Mouse (Mus musculus) megakaryocyte progenitor cell, adult 5-6 weeks (primary cell): ENCODE results near the gene Epb41. TPM values are rescaled to one million over a fixed set of nuclear protein-coding genes. Genes with fewer than 3 reads are reported as not detected.

Experiments
- ATAC-seq: replicated peaks from 2 replicates; pipeline ENCODE4 v1.8.0; 2016; ENCODE audit warnings: mild to moderate bottlenecking, moderate TSS enrichment, inconsistent platforms; ENCODE audit not compliant: poor library complexity
- total RNA-seq, 2 experiments: library from RNA; stranded (forward) in 1 of 2; stranded (reverse) in 1 of 2; fragments of 157-497, 149-512 nt in 1 of 2; fragments of 200-1000 nt in 1 of 2; gene quantifications; 2 replicates each; pipeline versions ENCODE4 v1.2.3 to v1.2.4; 2015 to 2017

Gene Epb41
- total RNA-seq, 2 experiments from 2014 or later, result 49.7 to 53.5 TPM

GRCm38 (mm10) chr4:131922404-131922803 is 152.7 kb downstream of the Epb41 start:
- ATAC-seq, result no peak

GRCm38 (mm10) chr4:131921461-131922346 is 153.4 kb downstream of the Epb41 start, which contains the start of gene Tmem200b:
TSS of gene Tmem200b (plus strand) at chr4:131921771.
- 0 out of 2 replicates have a peak, but pooled peaks have one; percentile 4 for ATAC-seq

GRCm38 (mm10) chr4:131920595-131921351 is 154.3 kb downstream of the Epb41 start:
- ATAC-seq, result no peak

- ATAC-seq, result no peak
Observed at GRCm38 (mm10) chr4:131920141-131920594, 155.0 kb downstream of the Epb41 start.

GRCm38 (mm10) chr4:131919506-131920140 is 155.5 kb downstream of the Epb41 start:
- ATAC-seq, result no peak

- no peak for ATAC-seq
Observed at GRCm38 (mm10) chr4:131918711-131919500, 156.2 kb downstream of the Epb41 start.

- no peak for ATAC-seq
Observed at GRCm38 (mm10) chr4:131918026-131918533, 157.0 kb downstream of the Epb41 start.

GRCm38 (mm10) chr4:131917010-131917555 is 158.0 kb downstream of the Epb41 start:
- ATAC-seq, result no peak

- peak; percentile 80 for ATAC-seq
Observed at GRCm38 (mm10) chr4:131916425-131916824, 158.7 kb downstream of the Epb41 start.

- ATAC-seq, result no peak
Observed at GRCm38 (mm10) chr4:131915821-131916328, 159.2 kb downstream of the Epb41 start.

GRCm38 (mm10) chr4:131914891-131915469 is 160.1 kb downstream of the Epb41 start:
- no peak for ATAC-seq

GRCm38 (mm10) chr4:131914046-131914643 is 161.0 kb downstream of the Epb41 start:
- ATAC-seq, result no peak

- ATAC-seq, result no peak
Observed at GRCm38 (mm10) chr4:131913526-131913925, 161.6 kb downstream of the Epb41 start.

GRCm38 (mm10) chr4:131911521-131911920 is 163.6 kb downstream of the Epb41 start:
- ATAC-seq, result no peak

GRCm38 (mm10) chr4:131910237-131910994 is 164.7 kb downstream of the Epb41 start:
- ATAC-seq, result peak; percentile 60

- ATAC-seq, result no peak
Observed at GRCm38 (mm10) chr4:131907912-131908311, 167.2 kb downstream of the Epb41 start.

- no peak for ATAC-seq
Observed at GRCm38 (mm10) chr4:131906423-131906822, 168.7 kb downstream of the Epb41 start.

GRCm38 (mm10) chr4:131904478-131904877 is 170.6 kb downstream of the Epb41 start:
- ATAC-seq, result peak; percentile 85
